Mouse (Mus musculus) kidney, adult 2 months (tissue): Measurements from ENCODE around the gene Shisa6.

Experiments used
- CTCF ChIP-seq: fragments of 200-500 bp; conservative IDR thresholded peaks from 2 replicates; pipeline ENCODE4 v1.5.1; 2011; ENCODE audit warnings: low read depth, mild to moderate bottlenecking, control low read depth, low read length, moderate library complexity, mixed read lengths; ENCODE audit not compliant: insufficient read depth, insufficient read length
- POLR2A ChIP-seq: fragments of 200-500 bp; IDR thresholded peaks from one replicate; pipeline ENCODE4 v1.6.1; 2011; ENCODE audit warnings: low read depth, low read length, control low read depth

GRCm38 (mm10) chr11:66188627-66189287 lies 337.0 kb downstream of the Shisa6 start:
- TF ChIP-seq POLR2A: no peak
- TF ChIP-seq CTCF: no peak
